Mouse (Mus musculus) liver, embryonic 12.5 days (tissue): Measurements from ENCODE around the gene Rap1gap. TPM values are rescaled to one million over a fixed set of nuclear protein-coding genes. Genes with fewer than 3 reads are reported as not detected.

Source experiments
- ATAC-seq: fragments of 200-750 bp; cut with Nextera tagmentation; 2 replicates; pipeline ENCODE4 v1.8.0; 2017; ENCODE audit warnings: moderate number of reproducible peaks, mild to moderate bottlenecking, moderate library complexity
- H3K27ac ChIP-seq: fragments of 300-500 bp; sonication (generic); 2 replicates; pipeline ENCODE4 v1.5.1; 2016; ENCODE audit warnings: mild to moderate bottlenecking
- H3K27me3 ChIP-seq: fragments of 300-500 bp; sonication (generic); replicated peaks from 2 replicates; pipeline ENCODE4 v1.6.1; 2016; ENCODE audit warnings: mild to moderate bottlenecking, moderate library complexity
- H3K36me3 ChIP-seq: fragments of 300-500 bp; sonication (generic); 2 replicates; pipeline ENCODE4 v1.6.1; 2016; ENCODE audit warnings: mild to moderate bottlenecking, moderate library complexity
- H3K4me1 ChIP-seq: fragments of 300-500 bp; sonication (generic); 2 replicates; pipeline ENCODE4 v1.6.1; 2016
- H3K4me2 ChIP-seq: fragments of 300-500 bp; sonication (generic); 2 replicates; pipeline ENCODE4 v1.6.1; 2016; ENCODE audit warnings: mild to moderate bottlenecking, moderate library complexity
- H3K4me3 ChIP-seq: fragments of 300-500 bp; sonication (generic); 2 replicates; pipeline ENCODE4 v1.5.1; 2016; ENCODE audit warnings: mild to moderate bottlenecking, moderate library complexity
- H3K9ac ChIP-seq: fragments of 300-500 bp; sonication (generic); 2 replicates; pipeline ENCODE4 v1.6.1; 2016; ENCODE audit warnings: mild to moderate bottlenecking, moderate library complexity
- H3K9me3 ChIP-seq: fragments of 300-500 bp; sonication (generic); replicated peaks from 2 replicates; pipeline ENCODE4 v1.6.1; 2016; ENCODE audit warnings: mild to moderate bottlenecking, moderate library complexity
- whole genome bisulfite sequencing: fragments of 180-500 bp; shearing (Covaris S2); methylation state at CpG from one replicate; pipeline ENCODE4 v1.1.7; 2016; ENCODE audit not compliant: insufficient replicate concordance; 5-methylcytosine and 5-hydroxymethylcytosine counted together
- polyA plus RNA-seq: library from polyadenylated mRNA; unstranded; fragments of >200 nt; fragmentation: Nextera tagmentation; extraction: Ambion mirVana; gene quantifications from 2 replicates; pipeline ENCODE4 v1.2.1, GENCODE M21; 2016

The Rap1gap gene
- polyA plus RNA-seq, 1 experiment from 2014 or later, result 2.3 TPM

DNA sequence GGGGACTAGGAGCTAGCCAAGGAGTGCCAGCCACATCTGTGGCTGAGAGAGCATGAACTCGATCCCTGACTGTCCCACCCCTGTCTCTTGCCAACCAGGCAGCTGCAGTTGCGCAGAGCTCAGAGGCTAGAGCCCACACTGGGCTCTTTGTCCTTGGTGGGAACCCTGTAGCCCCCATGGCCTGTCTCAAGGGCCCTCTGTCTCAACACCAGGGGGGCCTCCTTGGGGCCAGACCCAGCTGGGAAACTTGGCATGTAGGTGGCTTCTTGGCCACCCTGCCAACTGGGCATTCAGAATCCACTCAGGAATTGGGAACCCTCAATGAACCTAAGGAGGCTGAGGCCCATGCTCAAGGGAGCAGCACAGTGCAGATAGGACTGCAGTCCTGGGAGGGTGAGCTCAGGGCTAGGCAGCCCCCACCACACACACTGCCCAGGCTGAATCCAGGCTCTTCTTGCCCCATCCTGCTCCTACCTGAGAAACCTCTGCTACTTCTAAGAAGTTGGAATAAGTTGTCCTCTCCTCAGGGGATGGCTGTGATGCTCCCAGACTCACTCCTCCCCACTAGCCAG is 15.5 kb downstream of the Rap1gap start:
- peaks cover 86% of the 10 kb centered on the region for H3K27me3 ChIP-seq
- 55% methylated on average over 2 of the region's 2 CpGs for WGBS

DNA sequence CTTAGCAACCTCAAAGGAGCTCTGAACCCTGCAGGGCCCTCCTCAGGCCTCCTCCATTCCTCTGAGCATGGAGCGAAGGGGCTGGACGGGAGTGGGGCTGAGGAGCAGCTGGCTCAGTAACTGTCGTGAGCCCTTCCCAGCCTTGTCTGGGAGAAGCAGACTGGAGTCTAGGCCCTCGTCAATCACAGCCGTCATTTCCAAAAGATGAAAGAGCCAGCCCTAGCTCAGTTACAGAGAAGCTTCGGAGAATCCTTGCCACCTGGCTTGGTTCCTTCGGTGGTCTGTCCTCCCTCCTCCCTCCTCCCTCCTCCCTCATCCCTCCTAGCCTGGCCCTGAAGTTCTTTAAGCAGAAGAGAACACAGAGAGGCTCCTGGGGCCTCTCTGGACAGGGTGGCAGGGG is 16.2 kb downstream of the Rap1gap start:
- H3K36me3 ChIP-seq, result no peaks in the 10 kb centered on the region
- H3K4me3 ChIP-seq, result no peak overlapping the region
- ATAC-seq, result no peak
- no peaks in the 10 kb centered on the region; the same call in 1 of the 2 replicates for H3K4me1 ChIP-seq
- WGBS, result 30% methylated on average over 7 of the region's 7 CpGs
- H3K27me3 ChIP-seq, result peaks cover 87% of the 10 kb centered on the region
- H3K27ac ChIP-seq, result no peak overlapping the region
- no peak overlapping the region for H3K9ac ChIP-seq
- no peaks in the 10 kb centered on the region for H3K9me3 ChIP-seq
- H3K4me2 ChIP-seq, result no peak overlapping the region

More for the DNA sequence above, 15.5 kb downstream of the Rap1gap start:
- no peak for ATAC-seq
- Histone ChIP-seq H3K4me1 (no peaks in the 10 kb centered on the region; the same call in 1 of the 2 replicates), H3K4me3 (no peak overlapping the region), H3K36me3 (no peaks in the 10 kb centered on the region), H3K27ac (no peak overlapping the region), H3K9ac (no peak overlapping the region), H3K9me3 (no peaks in the 10 kb centered on the region), H3K4me2 (no peak overlapping the region)

- no peak overlapping the region for H3K9ac ChIP-seq
- H3K27ac ChIP-seq, result no peak overlapping the region
- ATAC-seq, result no peak
- H3K36me3 ChIP-seq, result no peaks in the 10 kb centered on the region
- H3K4me1 ChIP-seq, result no peaks in the 10 kb centered on the region; the same call in 1 of the 2 replicates
- peak overlapping the region; percentile 44 for H3K4me2 ChIP-seq
- H3K9me3 ChIP-seq, result no peaks in the 10 kb centered on the region
- peaks cover 92% of the 10 kb centered on the region for H3K27me3 ChIP-seq
- 9% methylated on average over 52 of the region's 52 CpGs for WGBS
- no peak overlapping the region; the same call in 1 of the 2 replicates for H3K4me3 ChIP-seq
Observed at GRCm38 (mm10) chr4:137681408-137682104, 17.0 kb downstream of the Rap1gap start.

DNA sequence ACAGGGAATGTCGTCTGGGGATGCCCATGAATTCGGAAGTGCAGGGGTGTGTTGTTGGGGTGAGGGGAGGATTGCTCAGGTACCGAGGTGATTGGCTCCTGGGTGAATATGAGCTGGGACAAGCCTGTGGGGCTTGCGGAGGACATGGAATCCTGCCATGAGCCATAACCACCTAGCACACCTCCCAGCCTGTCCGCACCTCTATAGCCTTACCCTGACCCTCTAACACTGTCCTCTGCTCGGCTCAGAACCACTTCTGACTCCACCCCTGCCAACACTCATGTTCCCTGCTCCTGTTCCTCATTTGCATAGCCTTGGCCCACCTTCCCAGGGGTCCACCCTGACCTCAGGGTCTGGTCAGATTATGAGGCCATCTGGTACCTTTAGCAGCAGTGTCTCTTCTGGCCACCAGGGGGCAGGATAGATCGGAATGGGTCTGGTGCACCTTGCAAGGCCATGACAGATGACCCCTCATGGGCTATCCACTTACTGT is 18.5 kb downstream of the Rap1gap start:
- Histone ChIP-seq H3K27me3 (peaks cover 89% of the 10 kb centered on the region), H3K27ac (no peak overlapping the region), H3K36me3 (no peaks in the 10 kb centered on the region), H3K9me3 (no peaks in the 10 kb centered on the region), H3K4me2 (no peak overlapping the region), H3K4me1 (no peaks in the 10 kb centered on the region; the same call in 1 of the 2 replicates), H3K9ac (no peak overlapping the region), H3K4me3 (no peak overlapping the region)
- 37% methylated on average over 7 of the region's 7 CpGs for WGBS
- 0 out of 2 replicates have a peak, but pooled peaks have one; percentile 31 for ATAC-seq

GRCm38 (mm10) chr4:137684830-137685343 is 20.4 kb downstream of the Rap1gap start:
- ATAC-seq, result no peak
- H3K4me3 ChIP-seq, result no peak overlapping the region

DNA sequence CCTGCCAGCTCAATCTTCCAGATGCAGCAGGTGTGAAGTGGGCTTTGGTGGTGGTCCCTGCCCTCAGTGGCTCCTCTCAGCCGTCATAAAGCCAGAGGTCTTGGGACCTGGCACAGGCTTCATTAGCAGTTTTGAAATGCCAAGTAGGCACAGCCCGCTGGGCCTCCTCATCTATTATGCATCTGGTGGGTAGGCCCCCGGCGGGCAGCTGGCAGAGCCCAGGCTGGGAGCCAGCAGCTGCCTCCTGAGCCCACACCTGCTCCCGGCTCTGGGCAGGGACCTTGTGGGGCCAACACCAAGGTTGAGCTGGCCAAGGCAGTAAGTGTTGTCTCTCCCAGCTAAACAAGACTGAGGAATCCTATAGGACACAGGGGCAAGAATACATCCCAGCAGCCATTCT is 21.8 kb downstream of the Rap1gap start:
- 64% methylated on average over 5 of the region's 5 CpGs for whole genome bisulfite sequencing
- Histone ChIP-seq H3K4me3 (no peak overlapping the region), H3K9ac (no peak overlapping the region), H3K27ac (no peak overlapping the region), H3K27me3 (peaks cover 56% of the 10 kb centered on the region), H3K9me3 (no peaks in the 10 kb centered on the region), H3K4me2 (no peak overlapping the region), H3K4me1 (no peaks in the 10 kb centered on the region; the same call in 1 of the 2 replicates), H3K36me3 (no peaks in the 10 kb centered on the region)
- no peak for ATAC-seq

More at GRCm38 (mm10) chr4:137684830-137685343, 20.4 kb downstream of the Rap1gap start:
- Histone ChIP-seq H3K9ac (no peak overlapping the region), H3K27me3 (peaks cover 70% of the 10 kb centered on the region), H3K9me3 (no peaks in the 10 kb centered on the region), H3K4me2 (no peak overlapping the region), H3K36me3 (no peaks in the 10 kb centered on the region), H3K27ac (no peak overlapping the region), H3K4me1 (no peaks in the 10 kb centered on the region; the same call in 1 of the 2 replicates)
- WGBS, result 16% methylated on average over 9 of the region's 9 CpGs

- WGBS, result 63% methylated on average over 14 of the region's 14 CpGs
- Histone ChIP-seq H3K9me3 (no peaks in the 10 kb centered on the region), H3K4me1 (no peaks in the 10 kb centered on the region), H3K4me3 (no peak overlapping the region), H3K27ac (no peak overlapping the region), H3K4me2 (no peak overlapping the region), H3K9ac (no peak overlapping the region), H3K36me3 (no peaks in the 10 kb centered on the region), H3K27me3 (peaks cover 46% of the 10 kb centered on the region)
- no peak for ATAC-seq
Observed at GRCm38 (mm10) chr4:137687234-137687825, 22.8 kb downstream of the Rap1gap start.

GRCm38 (mm10) chr4:137692107-137692902 is 27.8 kb downstream of the Rap1gap start:
- no peak overlapping the region for H3K27ac ChIP-seq
- H3K4me3 ChIP-seq, result no peak overlapping the region
- WGBS, result 67% methylated on average over 10 of the region's 10 CpGs
- ATAC-seq, result no peak
- H3K36me3 ChIP-seq, result no peaks in the 10 kb centered on the region
- no peak overlapping the region for H3K9ac ChIP-seq
- H3K4me2 ChIP-seq, result no peak overlapping the region
- peaks cover 4% of the 10 kb centered on the region for H3K27me3 ChIP-seq
- H3K4me1 ChIP-seq, result no peaks in the 10 kb centered on the region
- no peaks in the 10 kb centered on the region for H3K9me3 ChIP-seq

DNA sequence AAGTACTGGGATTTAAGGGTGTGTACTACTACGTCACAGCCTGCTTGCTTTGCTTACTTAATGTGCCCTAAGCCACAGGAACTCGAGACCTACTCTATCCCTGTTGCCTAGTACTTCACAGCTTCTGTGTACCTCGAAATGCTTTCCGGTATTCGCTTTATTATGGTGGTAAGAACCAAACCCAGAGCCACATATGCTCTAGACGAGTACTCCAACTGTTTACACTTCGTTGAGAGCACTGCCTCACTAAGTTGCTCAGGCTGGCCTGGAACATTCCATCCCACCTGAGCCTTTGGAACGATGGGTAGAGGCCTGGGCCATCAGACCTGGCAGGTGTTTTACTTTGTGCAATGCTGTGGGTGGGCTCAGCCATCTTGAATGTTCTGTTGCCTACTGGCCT is 30.8 kb downstream of the Rap1gap start:
- H3K9me3 ChIP-seq, result no peaks in the 10 kb centered on the region
- H3K36me3 ChIP-seq, result no peaks in the 10 kb centered on the region
- ATAC-seq, result no peak
- H3K27ac ChIP-seq, result no peak overlapping the region
- H3K4me3 ChIP-seq, result no peak overlapping the region
- H3K9ac ChIP-seq, result no peak overlapping the region
- peaks cover 9% of the 10 kb centered on the region; the same call in 1 of the 2 replicates for H3K27me3 ChIP-seq
- H3K4me1 ChIP-seq, result peaks cover 12% of the 10 kb centered on the region
- WGBS, result 62% methylated on average over 8 of the region's 8 CpGs
- H3K4me2 ChIP-seq, result no peak overlapping the region

DNA sequence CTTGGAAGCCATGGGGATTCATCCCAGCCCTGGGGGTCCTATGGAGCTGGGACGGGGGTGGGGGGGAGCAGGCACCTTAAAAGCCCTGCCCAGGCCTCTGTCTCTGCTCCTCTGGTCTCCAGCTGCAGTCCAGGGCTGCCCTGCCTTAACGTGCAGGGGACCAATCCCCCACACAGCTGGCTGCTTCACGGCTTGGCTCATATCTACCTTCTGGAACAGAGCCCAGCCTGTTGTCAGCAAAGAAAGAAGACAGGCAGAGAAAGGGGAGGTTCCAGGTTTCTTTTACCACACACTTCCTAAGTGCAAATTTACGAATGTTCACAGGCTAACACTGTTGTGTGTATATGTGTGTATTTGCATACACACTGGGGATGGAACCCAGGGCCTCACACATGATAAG is 31.4 kb downstream of the Rap1gap start:
- H3K9ac ChIP-seq, result no peak overlapping the region
- H3K4me2 ChIP-seq, result no peak overlapping the region
- H3K36me3 ChIP-seq, result no peaks in the 10 kb centered on the region
- no peaks in the 10 kb centered on the region for H3K9me3 ChIP-seq
- ATAC-seq, result no peak
- peaks cover 15% of the 10 kb centered on the region; the same call in 1 of the 2 replicates for H3K27me3 ChIP-seq
- WGBS, result 35% methylated on average over 4 of the region's 4 CpGs
- no peak overlapping the region for H3K4me3 ChIP-seq
- H3K27ac ChIP-seq, result no peak overlapping the region
- peaks cover 12% of the 10 kb centered on the region for H3K4me1 ChIP-seq

DNA sequence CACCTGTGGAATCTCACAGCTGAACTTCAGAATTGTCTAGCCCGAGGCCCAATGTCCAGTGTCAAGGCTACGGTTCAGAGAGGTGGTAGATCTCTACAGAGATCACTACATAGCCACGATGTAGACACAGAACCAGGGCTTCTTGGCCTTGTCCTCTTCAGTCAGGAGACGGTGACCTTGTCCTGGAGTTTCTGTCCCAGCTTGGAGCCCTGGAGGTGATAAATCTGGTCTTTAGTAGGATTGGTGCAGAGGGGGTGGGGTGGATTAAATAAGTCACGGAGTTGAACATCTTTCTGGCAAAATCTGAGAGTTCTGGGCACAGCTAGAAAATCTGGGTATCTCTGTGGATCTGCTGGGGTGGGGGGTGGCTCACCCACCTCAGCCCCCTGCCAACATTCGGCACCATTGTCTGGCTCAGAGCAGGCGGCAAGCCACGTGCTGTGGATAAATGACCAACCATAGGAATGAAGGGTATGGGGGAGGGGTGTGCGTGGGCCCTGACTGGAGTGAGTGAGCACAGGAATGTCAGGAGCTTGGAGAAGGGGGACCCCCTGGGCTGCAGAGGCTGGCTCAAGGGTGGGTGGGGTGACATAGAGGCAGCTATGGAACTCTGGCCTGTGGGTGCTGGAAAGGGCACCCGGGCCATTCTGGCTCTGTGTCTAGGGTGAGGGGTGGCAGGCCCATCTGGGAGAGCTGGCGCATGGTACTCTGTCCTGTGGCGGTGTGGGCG is 32.8 kb downstream of the Rap1gap start:
- WGBS, result 65% methylated on average over 13 of the region's 13 CpGs
- no peak for ATAC-seq
- Histone ChIP-seq H3K27me3 (peaks cover 21% of the 10 kb centered on the region; the same call in 1 of the 2 replicates), H3K36me3 (no peaks in the 10 kb centered on the region), H3K4me2 (no peak overlapping the region), H3K4me1 (peaks cover 19% of the 10 kb centered on the region), H3K4me3 (no peak overlapping the region), H3K27ac (no peak overlapping the region), H3K9me3 (no peaks in the 10 kb centered on the region), H3K9ac (no peak overlapping the region)
